Mouse (Mus musculus): ENCODE data around the gene Xkr8. TPM values are rescaled to one million over a fixed set of nuclear protein-coding genes. Genes with fewer than 3 reads are reported as not detected.
"Not testable (repeated sequence)": the region's sequence is repeated elsewhere in the genome, so short reads cannot be mapped to it uniquely, and the experiment has no call there.

Gene Xkr8
- polyA plus RNA-seq, 1 experiment from 2014 or later: 6.1 TPM

GRCm38 (mm10) chr4:132747664-132748259 lies 15.4 kb upstream of the Xkr8 start:
- WGBS: 54% methylated on average over 9 of the region's 9 CpGs
- no peak overlapping the region for H3K4me3 ChIP-seq (ENCODE audit: low read depth, low read length)
- no peaks in the 10 kb centered on the region for H3K36me3 ChIP-seq (replicated peaks; ENCODE audit: control insufficient read depth, insufficient read depth, low read depth, low read length)
- no peaks in the 10 kb centered on the region for H3K4me1 ChIP-seq (ENCODE audit: control insufficient read depth, insufficient read depth, low read length)
- no peak for ATAC-seq (replicated peaks; ENCODE audit: insufficient number of reproducible peaks, low FRiP score, low TSS enrichment, low read depth)
- no peak for DNase-seq (ENCODE audit: low spot score)
- H3K27me3 ChIP-seq (ENCODE audit: control insufficient read depth, insufficient read depth, low read length): no peaks in the 10 kb centered on the region
- no peak overlapping the region for H3K27ac ChIP-seq (replicated peaks; ENCODE audit: low read depth, low read length)
- no peaks in the 10 kb centered on the region for H3K9me3 ChIP-seq (replicated peaks; ENCODE audit: control insufficient read depth, low read length)
- no peak overlapping the region for H3K9ac ChIP-seq (replicated peaks; ENCODE audit: low read length)
- no peak overlapping the region for H3K4me2 ChIP-seq (ENCODE audit: low read depth, low read length)

GRCm38 (mm10) chr4:132746911-132747517 lies 14.7 kb upstream of the Xkr8 start:
- WGBS: 88% methylated on average over 9 of the region's 9 CpGs
- Histone ChIP-seq H3K4me3 (ENCODE audit: low read depth, low read length) (no peak overlapping the region), H3K27ac (replicated peaks; ENCODE audit: low read depth, low read length) (no peak overlapping the region), H3K4me2 (ENCODE audit: low read depth, low read length) (no peak overlapping the region), H3K27me3 (ENCODE audit: control insufficient read depth, insufficient read depth, low read length) (no peaks in the 10 kb centered on the region), H3K36me3 (replicated peaks; ENCODE audit: control insufficient read depth, insufficient read depth, low read depth, low read length) (no peaks in the 10 kb centered on the region), H3K4me1 (ENCODE audit: control insufficient read depth, insufficient read depth, low read length) (no peaks in the 10 kb centered on the region), H3K9ac (replicated peaks; ENCODE audit: low read length) (no peak overlapping the region), H3K9me3 (replicated peaks; ENCODE audit: control insufficient read depth, low read length) (no peaks in the 10 kb centered on the region)
- ATAC-seq (replicated peaks; ENCODE audit: insufficient number of reproducible peaks, low FRiP score, low TSS enrichment, low read depth) (no peak), DNase-seq (ENCODE audit: low spot score) (no peak)

- Histone ChIP-seq H3K27me3 (ENCODE audit: control insufficient read depth, insufficient read depth, low read length) (no peaks in the 10 kb centered on the region), H3K9me3 (replicated peaks; ENCODE audit: control insufficient read depth, low read length) (no peaks in the 10 kb centered on the region), H3K36me3 (replicated peaks; ENCODE audit: control insufficient read depth, insufficient read depth, low read depth, low read length) (no peaks in the 10 kb centered on the region), H3K4me1 (ENCODE audit: control insufficient read depth, insufficient read depth, low read length) (no peaks in the 10 kb centered on the region), H3K4me3 (ENCODE audit: low read depth, low read length) (no peak overlapping the region), H3K27ac (replicated peaks; ENCODE audit: low read depth, low read length) (no peak overlapping the region), H3K4me2 (ENCODE audit: low read depth, low read length) (no peak overlapping the region), H3K9ac (replicated peaks; ENCODE audit: low read length) (no peak overlapping the region)
- ATAC-seq (replicated peaks; ENCODE audit: insufficient number of reproducible peaks, low FRiP score, low TSS enrichment, low read depth) (no peak), DNase-seq (ENCODE audit: low spot score) (no peak)
- 82% methylated on average over 11 of the region's 11 CpGs for WGBS
These were observed 11.9 kb upstream of the Xkr8 start for GRCm38 (mm10) chr4:132743992-132744911.

GRCm38 (mm10) chr4:132741491-132741890 lies 9.1 kb upstream of the Xkr8 start:
- DNase-seq (ENCODE audit: low spot score) (no peak), ATAC-seq (replicated peaks; ENCODE audit: insufficient number of reproducible peaks, low FRiP score, low TSS enrichment, low read depth) (no peak)
- no peaks in the 10 kb centered on the region for H3K36me3 ChIP-seq (replicated peaks; ENCODE audit: control insufficient read depth, insufficient read depth, low read depth, low read length)
- no peaks in the 10 kb centered on the region for H3K4me1 ChIP-seq (ENCODE audit: control insufficient read depth, insufficient read depth, low read length)
- no peaks in the 10 kb centered on the region for H3K9me3 ChIP-seq (replicated peaks; ENCODE audit: control insufficient read depth, low read length)
- no peak overlapping the region for H3K9ac ChIP-seq (replicated peaks; ENCODE audit: low read length)
- no peaks in the 10 kb centered on the region for H3K27me3 ChIP-seq (ENCODE audit: control insufficient read depth, insufficient read depth, low read length)
- no peak overlapping the region for H3K27ac ChIP-seq (replicated peaks; ENCODE audit: low read depth, low read length)
- 92% methylated on average over 7 of the region's 7 CpGs for WGBS
- H3K4me2 ChIP-seq (ENCODE audit: low read depth, low read length): no peak overlapping the region
- no peak overlapping the region for H3K4me3 ChIP-seq (ENCODE audit: low read depth, low read length)

- 88% methylated on average over 9 of the region's 9 CpGs for WGBS
- DNase-seq (ENCODE audit: low spot score): not testable (repeated sequence)
These were observed 4.8 kb upstream of the Xkr8 start for GRCm38 (mm10) chr4:132737154-132737553.

GRCm38 (mm10) chr4:132735894-132736293 lies 3.5 kb upstream of the Xkr8 start:
- no peak for ATAC-seq (replicated peaks; ENCODE audit: insufficient number of reproducible peaks, low FRiP score, low TSS enrichment, low read depth)
- 53% methylated on average over 3 of the region's 3 CpGs for WGBS
- Histone ChIP-seq H3K27me3 (ENCODE audit: control insufficient read depth, insufficient read depth, low read length) (no peaks in the 10 kb centered on the region), H3K9ac (replicated peaks; ENCODE audit: low read length) (no peak overlapping the region), H3K4me3 (ENCODE audit: low read depth, low read length) (no peak overlapping the region), H3K36me3 (replicated peaks; ENCODE audit: control insufficient read depth, insufficient read depth, low read depth, low read length) (no peaks in the 10 kb centered on the region), H3K9me3 (replicated peaks; ENCODE audit: control insufficient read depth, low read length) (no peaks in the 10 kb centered on the region), H3K27ac (replicated peaks; ENCODE audit: low read depth, low read length) (no peak overlapping the region), H3K4me1 (ENCODE audit: control insufficient read depth, insufficient read depth, low read length) (no peaks in the 10 kb centered on the region), H3K4me2 (ENCODE audit: low read depth, low read length) (no peak overlapping the region)
- no peak for DNase-seq (ENCODE audit: low spot score)

More at GRCm38 (mm10) chr4:132737154-132737553, 4.8 kb upstream of the Xkr8 start:
- not testable (repeated sequence) for H3K9ac ChIP-seq (replicated peaks; ENCODE audit: low read length); ATAC-seq (replicated peaks; ENCODE audit: insufficient number of reproducible peaks, low FRiP score, low TSS enrichment, low read depth); H3K27me3 ChIP-seq (ENCODE audit: control insufficient read depth, insufficient read depth, low read length); H3K9me3 ChIP-seq (replicated peaks; ENCODE audit: control insufficient read depth, low read length); H3K27ac ChIP-seq (replicated peaks; ENCODE audit: low read depth, low read length); H3K4me1 ChIP-seq (ENCODE audit: control insufficient read depth, insufficient read depth, low read length); H3K4me3 ChIP-seq (ENCODE audit: low read depth, low read length); H3K36me3 ChIP-seq (replicated peaks; ENCODE audit: control insufficient read depth, insufficient read depth, low read depth, low read length); H3K4me2 ChIP-seq (ENCODE audit: low read depth, low read length)

GRCm38 (mm10) chr4:132735389-132735788 lies 3.0 kb upstream of the Xkr8 start:
- Histone ChIP-seq H3K4me3 (ENCODE audit: low read depth, low read length) (no peak overlapping the region), H3K9me3 (replicated peaks; ENCODE audit: control insufficient read depth, low read length) (no peaks in the 10 kb centered on the region), H3K9ac (replicated peaks; ENCODE audit: low read length) (no peak overlapping the region), H3K27ac (replicated peaks; ENCODE audit: low read depth, low read length) (no peak overlapping the region), H3K36me3 (replicated peaks; ENCODE audit: control insufficient read depth, insufficient read depth, low read depth, low read length) (no peaks in the 10 kb centered on the region), H3K4me2 (ENCODE audit: low read depth, low read length) (no peak overlapping the region), H3K27me3 (ENCODE audit: control insufficient read depth, insufficient read depth, low read length) (no peaks in the 10 kb centered on the region), H3K4me1 (ENCODE audit: control insufficient read depth, insufficient read depth, low read length) (no peaks in the 10 kb centered on the region)
- ATAC-seq (replicated peaks; ENCODE audit: insufficient number of reproducible peaks, low FRiP score, low TSS enrichment, low read depth) (no peak), DNase-seq (ENCODE audit: low spot score) (no peak)
- 82% methylated on average over 2 of the region's 2 CpGs for WGBS

- no peak overlapping the region for H3K9ac ChIP-seq (replicated peaks; ENCODE audit: low read length)
- no peak overlapping the region for H3K27ac ChIP-seq (replicated peaks; ENCODE audit: low read depth, low read length)
- no peaks in the 10 kb centered on the region for H3K4me1 ChIP-seq (ENCODE audit: control insufficient read depth, insufficient read depth, low read length)
- ATAC-seq (replicated peaks; ENCODE audit: insufficient number of reproducible peaks, low FRiP score, low TSS enrichment, low read depth) (no peak), DNase-seq (ENCODE audit: low spot score) (no peak)
- H3K9me3 ChIP-seq (replicated peaks; ENCODE audit: control insufficient read depth, low read length): no peaks in the 10 kb centered on the region
- H3K36me3 ChIP-seq (replicated peaks; ENCODE audit: control insufficient read depth, insufficient read depth, low read depth, low read length): no peaks in the 10 kb centered on the region
- H3K4me2 ChIP-seq (ENCODE audit: low read depth, low read length): no peak overlapping the region
- H3K4me3 ChIP-seq (ENCODE audit: low read depth, low read length): no peak overlapping the region
- no peaks in the 10 kb centered on the region for H3K27me3 ChIP-seq (ENCODE audit: control insufficient read depth, insufficient read depth, low read length)
- 92% methylated on average over 2 of the region's 2 CpGs for WGBS
These were observed 2.4 kb upstream of the Xkr8 start for GRCm38 (mm10) chr4:132734766-132735165.
